Mouse (Mus musculus) midbrain, postnatal 0 days (tissue): ENCODE results near the gene Lypd6b. TPM values are rescaled to one million over a fixed set of nuclear protein-coding genes. Genes with fewer than 3 reads are reported as not detected.

Experiments used
- ATAC-seq: fragments of 200-750 bp; cut with Nextera tagmentation; 2 replicates; pipeline ENCODE4 v1.8.0; 2017; ENCODE audit warnings: moderate number of reproducible peaks, mild to moderate bottlenecking, moderate TSS enrichment, moderate library complexity; ENCODE audit not compliant: low FRiP score
- DNase-seq: peaks from one replicate; pipeline ENCODE4 v3.0.0-alpha.2; 2015; ENCODE audit warnings: low spot score
- H3K27ac ChIP-seq: fragments of 300-500 bp; sonication (generic); 2 replicates; pipeline ENCODE4 v1.5.1; 2014; ENCODE audit warnings: low read depth, mild to moderate bottlenecking, low read length, mixed read lengths
- H3K27me3 ChIP-seq: fragments of 300-500 bp; sonication (generic); 2 replicates; pipeline ENCODE4 v1.6.1; 2014; ENCODE audit warnings: low read length, control low read depth, mixed read lengths; ENCODE audit not compliant: insufficient read depth
- H3K36me3 ChIP-seq: fragments of 300-500 bp; sonication (generic); 2 replicates; pipeline ENCODE4 v1.6.1; 2014; ENCODE audit warnings: low read length, control low read depth, mixed read lengths; ENCODE audit not compliant: insufficient read depth
- H3K4me1 ChIP-seq: fragments of 300-500 bp; sonication (generic); 2 replicates; pipeline ENCODE4 v1.6.1; 2014; ENCODE audit warnings: mild to moderate bottlenecking, control low read depth, antibody characterized with exemption, low read length, mixed read lengths; ENCODE audit not compliant: insufficient read depth
- H3K4me2 ChIP-seq: fragments of 300-500 bp; sonication (generic); 2 replicates; pipeline ENCODE4 v1.6.1; 2014; ENCODE audit warnings: low read depth, mild to moderate bottlenecking, low read length, mixed read lengths; ENCODE audit not compliant: poor library complexity, severe bottlenecking
- H3K4me3 ChIP-seq: fragments of 300-500 bp; sonication (generic); 2 replicates; pipeline ENCODE4 v1.5.1; 2014; ENCODE audit warnings: low read depth, mild to moderate bottlenecking, low read length, moderate library complexity
- H3K9ac ChIP-seq: fragments of 300-500 bp; sonication (generic); replicated peaks from 2 replicates; pipeline ENCODE4 v1.6.1; 2014; ENCODE audit warnings: mild to moderate bottlenecking, low read length, moderate library complexity, mixed read lengths; ENCODE audit not compliant: poor library complexity, severe bottlenecking
- H3K9me3 ChIP-seq: fragments of 300-500 bp; sonication (generic); 2 replicates; pipeline ENCODE4 v1.6.1; 2016; ENCODE audit warnings: low read length, control low read depth
- CTCF ChIP-seq: IDR thresholded peaks from 2 replicates; pipeline ENCODE4 v1.5.1; 2016; ENCODE audit warnings: antibody characterized with exemption, mild to moderate bottlenecking
- WGBS: fragments of 180-500 bp; shearing (Covaris S2); extraction: QIAGEN DNeasy Blood & Tissue Kit; methylation state at CpG from one replicate; pipeline ENCODE4 v1.1.7; 2014; 5-methylcytosine and 5-hydroxymethylcytosine counted together
- polyA plus RNA-seq: library from polyadenylated mRNA; unstranded; fragments of >200 nt; fragmentation: Nextera tagmentation; extraction: Ambion mirVana; gene quantifications from 2 replicates; pipeline ENCODE4 v1.2.1, GENCODE M21; 2015
- total RNA-seq: library from RNA; depleted of rRNA; stranded (reverse); fragments of >200 nt; gene quantifications from 2 replicates; pipeline ENCODE4 v1.2.3, GENCODE M21; 2014; rRNA removed

The Lypd6b gene
- total and polyA plus RNA-seq, 2 experiments from 2014 or later, result 18.6 to 28.1 TPM

DNA sequence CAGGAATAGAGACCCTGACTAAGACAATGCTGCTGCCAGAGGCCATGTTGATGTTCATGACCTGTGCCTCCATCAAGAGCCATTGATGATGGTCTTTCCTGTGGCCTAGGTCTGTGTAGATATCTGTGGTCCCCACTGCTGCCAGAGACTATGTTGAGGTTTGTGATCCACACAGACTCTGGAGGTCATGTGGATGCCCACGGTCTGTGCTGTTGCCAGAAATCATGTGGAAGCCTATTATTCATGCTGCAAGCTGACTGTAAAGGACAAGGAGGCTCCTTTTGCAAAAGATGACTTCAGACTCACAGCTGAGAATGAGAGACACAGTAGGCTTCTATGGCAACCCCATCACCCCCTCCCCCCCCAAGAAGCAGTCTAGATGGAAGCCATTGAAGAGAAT, 209.7 kb downstream of the Lypd6b start:
- DNase-seq (no peak), ATAC-seq (no peak)
- TF ChIP-seq CTCF, result no peak
- Histone ChIP-seq H3K9ac (no peak overlapping the region), H3K4me1 (no peaks in the 10 kb centered on the region), H3K36me3 (no peaks in the 10 kb centered on the region), H3K27ac (no peak overlapping the region), H3K27me3 (no peaks in the 10 kb centered on the region), H3K4me3 (no peak overlapping the region), H3K4me2 (no peak overlapping the region), H3K9me3 (no peaks in the 10 kb centered on the region)
- 76% methylated on average over 1 of the region's 1 CpGs for WGBS

Other genes starting within 250 kb of the Lypd6b start
- gene Kif5c, start 168.4 kb upstream of the Lypd6b start, total RNA-seq, result 328 and 412 TPM in 2 replicates
- gene Kif5c, start 168.4 kb upstream of the Lypd6b start, polyA plus RNA-seq, result 159 and 170 TPM in 2 replicates